Mouse (Mus musculus) heart, adult 2 months (tissue): ENCODE results near the gene Kat5. TPM values are rescaled to one million over a fixed set of nuclear protein-coding genes. Genes with fewer than 3 reads are reported as not detected.

Experiments used
- DNase-seq, 2 experiments: peaks; one replicate each; pipeline ENCODE4 v3.0.0; 2021
- H3K27ac ChIP-seq: fragments of 200-600 bp; 2 replicates; pipeline ENCODE4 v1.8.1; 2022
- H3K27me3 ChIP-seq: fragments of 200-500 bp; 2 replicates; pipeline ENCODE4 v1.6.1; 2012; ENCODE audit warnings: mild to moderate bottlenecking, low read length, inconsistent platforms, mixed read lengths; ENCODE audit not compliant: control insufficient read depth, insufficient read depth
- H3K36me3 ChIP-seq: fragments of 200-500 bp; 2 replicates; pipeline ENCODE4 v1.6.1; 2012; ENCODE audit warnings: low read length, inconsistent platforms; ENCODE audit not compliant: control insufficient read depth, insufficient read depth
- H3K4me1 ChIP-seq: fragments of 200-500 bp; 2 replicates; pipeline ENCODE4 v1.6.1; 2011; ENCODE audit warnings: low read length; ENCODE audit not compliant: control insufficient read depth, insufficient read depth
- H3K4me3 ChIP-seq: fragments of 200-600 bp; 2 replicates; pipeline ENCODE4 v1.8.1; 2022
- H3K79me2 ChIP-seq: fragments of 200-500 bp; replicated peaks from 2 replicates; pipeline ENCODE4 v1.6.1; 2012; ENCODE audit warnings: mild to moderate bottlenecking, inconsistent platforms, low read length, moderate library complexity, mixed read lengths; ENCODE audit not compliant: control insufficient read depth, insufficient read depth
- H3K9ac ChIP-seq: fragments of 200-500 bp; 2 replicates; pipeline ENCODE4 v1.6.1; 2012; ENCODE audit warnings: low read depth, mild to moderate bottlenecking, control low read depth, inconsistent platforms, low read length, mixed read lengths
- CTCF ChIP-seq: fragments of 200-600 bp; IDR thresholded peaks from 2 replicates; pipeline ENCODE4 v1.8.1; 2022; ENCODE audit warnings: antibody characterized with exemption, mild to moderate bottlenecking, moderate library complexity
- EP300 ChIP-seq: fragments of 200-500 bp; IDR thresholded peaks from 2 replicates; pipeline ENCODE4 v1.6.1; 2011; ENCODE audit warnings: low read depth, low read length, control low read depth; ENCODE audit not compliant: insufficient read depth
- POLR2A ChIP-seq: fragments of 200-500 bp; IDR thresholded peaks from 2 replicates; pipeline ENCODE4 v1.6.1; 2011; ENCODE audit warnings: mild to moderate bottlenecking, low read depth, low read length, control low read depth; ENCODE audit not compliant: insufficient read depth
- WGBS: fragments of 180-500 bp; shearing (Covaris S2); methylation state at CpG from one replicate; pipeline ENCODE4 v1.1.7; 2018; 5-methylcytosine and 5-hydroxymethylcytosine counted together
- intact Hi-C: fragments of 180-260 bp; cut with DNase I; formaldehyde crosslinking; loops from one replicate; pipeline ENCODE4 v1.15.1; 2025
- polyA plus RNA-seq: library from polyadenylated mRNA; depleted of rRNA; stranded (reverse); fragments of >200 nt; gene quantifications from 2 replicates; pipeline ENCODE4 v1.2.3, GENCODE M21; 2012
- total RNA-seq, 2 experiments: library from RNA; stranded (reverse); gene quantifications; 2 replicates each; pipeline ENCODE4 v1.2.3; 2021

The Kat5 gene
- total and polyA plus RNA-seq, 3 experiments = 27.0 to 36.1 (median 27.5) TPM

DNA sequence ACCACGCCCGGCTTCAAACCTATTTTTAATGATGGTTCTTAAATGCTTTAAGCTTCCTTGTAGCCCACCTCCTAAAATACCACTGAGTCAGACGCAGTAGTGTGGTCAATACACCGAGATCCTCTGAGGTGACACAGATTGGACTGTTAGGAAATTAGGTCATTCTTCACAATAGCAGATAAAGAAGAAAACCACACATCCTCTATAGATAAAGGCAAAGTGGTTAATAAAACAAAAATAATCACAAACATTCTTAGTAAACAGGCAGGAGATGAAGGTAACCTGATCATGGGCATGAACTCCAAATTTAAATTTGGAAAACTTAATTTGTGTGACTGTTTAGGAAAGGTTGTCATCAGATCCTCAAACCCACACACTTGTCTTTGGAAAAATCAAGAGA, 10.0 kb upstream of the Kat5 start:
- Histone ChIP-seq H3K36me3 (no peaks in the 10 kb centered on the region), H3K9ac (no peak overlapping the region), H3K27ac (no peak overlapping the region), H3K4me1 (no peaks in the 10 kb centered on the region), H3K4me3 (no peak overlapping the region), H3K79me2 (no peaks in the 10 kb centered on the region), H3K27me3 (no peaks in the 10 kb centered on the region)
- WGBS = 50% methylated on average over 4 of the region's 4 CpGs
- intact Hi-C loops = no loop called here
- TF ChIP-seq POLR2A (no peak), CTCF (no peak), EP300 (no peak)
- DNase-seq = no peak

- Histone ChIP-seq H3K79me2 (no peaks in the 10 kb centered on the region), H3K27ac (no peak overlapping the region), H3K36me3 (no peaks in the 10 kb centered on the region), H3K9ac (no peak overlapping the region), H3K4me1 (peaks cover 2% of the 10 kb centered on the region), H3K27me3 (no peaks in the 10 kb centered on the region), H3K4me3 (no peak overlapping the region)
- WGBS = 31% methylated on average over 2 of the region's 2 CpGs
- intact Hi-C loops = loop anchor here (5.0 kb wide), 2 partner anchors 72 to 112 kb away; partner anchors contain the start of genes Ehbp1l1, Fam89b, Map3k11 and Pcnx3
- TF ChIP-seq POLR2A = no peak
- no peak for TF ChIP-seq EP300
- TF ChIP-seq CTCF = no peak
- DNase-seq = no peak
Measured at GRCm38 (mm10) chr19:5614953-5615352, 4.9 kb upstream of the Kat5 start.

DNA sequence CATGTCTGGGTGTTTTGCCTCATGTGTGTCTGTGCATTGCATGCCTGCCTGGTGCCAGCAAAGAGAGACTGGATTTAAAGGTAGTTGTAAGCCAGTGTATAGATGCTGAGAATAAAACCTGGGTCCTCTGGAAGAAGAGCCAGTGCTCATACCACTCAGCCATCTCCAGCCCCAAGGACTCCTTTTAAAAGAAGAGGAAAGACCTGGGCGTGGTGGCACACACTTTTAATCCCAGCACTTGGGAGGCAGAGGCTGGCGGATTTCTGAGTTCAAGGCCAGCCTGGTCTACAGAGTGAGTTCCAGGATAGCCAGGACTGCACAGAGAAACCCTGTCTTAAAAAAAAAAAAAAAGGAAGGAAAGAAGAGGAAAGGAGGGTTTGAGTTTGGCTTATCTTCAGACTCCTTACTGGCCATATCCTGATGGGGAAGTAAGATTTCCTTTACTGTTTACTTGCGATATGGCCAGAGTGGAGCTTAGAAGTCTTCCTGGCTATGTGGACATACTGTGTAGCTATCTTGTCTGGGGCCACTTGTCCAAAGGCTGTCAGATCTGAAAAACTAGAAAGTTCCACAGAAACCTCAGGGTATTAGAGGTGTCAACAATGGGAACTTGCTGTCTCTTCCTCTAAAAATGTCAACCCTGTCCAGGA, 2.9 kb upstream of the Kat5 start:
- Histone ChIP-seq H3K4me3 (no peak overlapping the region), H3K27me3 (no peaks in the 10 kb centered on the region), H3K4me1 (peaks cover 5% of the 10 kb centered on the region), H3K9ac (no peak overlapping the region), H3K79me2 (no peaks in the 10 kb centered on the region), H3K27ac (no peak overlapping the region), H3K36me3 (no peaks in the 10 kb centered on the region)
- DNase-seq = no peak
- TF ChIP-seq EP300 (no peak), CTCF (no peak), POLR2A (no peak)
- intact Hi-C loops = loop anchor here (5.0 kb wide), 2 partner anchors 74 to 114 kb away; partner anchors contain the start of genes Ehbp1l1, Fam89b, Map3k11 and Pcnx3
- WGBS = 53% methylated on average over 3 of the region's 3 CpGs

DNA sequence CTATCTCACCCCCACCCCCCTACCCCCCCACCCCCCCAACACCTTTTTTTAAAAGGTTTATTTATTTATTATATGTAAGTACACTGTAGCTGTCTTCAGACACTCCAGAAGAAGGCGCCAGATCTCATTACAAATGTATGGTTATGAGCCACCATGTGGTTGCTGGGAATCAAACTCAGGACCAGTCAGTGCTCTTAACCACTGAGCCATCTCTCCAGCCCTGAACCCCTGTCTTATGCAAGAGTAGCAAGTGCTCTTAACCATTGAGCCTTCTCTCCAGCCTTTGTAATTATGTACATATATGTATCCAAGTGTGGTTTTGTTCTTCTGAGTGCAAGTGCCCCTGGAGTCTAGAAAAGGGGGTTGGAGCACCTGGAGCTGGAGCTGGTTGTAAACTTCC, 1.9 kb upstream of the Kat5 start:
- TF ChIP-seq CTCF = peak; percentile 25
- TF ChIP-seq EP300 = no peak
- DNase-seq = no peak
- no peaks in the 10 kb centered on the region for H3K79me2 ChIP-seq
- no peak overlapping the region for H3K4me3 ChIP-seq
- H3K9ac ChIP-seq = no peak overlapping the region
- no peaks in the 10 kb centered on the region for H3K36me3 ChIP-seq
- 79% methylated on average over 1 of the region's 1 CpGs for WGBS
- intact Hi-C loops = loop anchor here (2.0 to 5.0 kb wide), 3 partner anchors 51 to 115 kb away; partner anchors contain the start of genes Ehbp1l1, Fam89b, Map3k11 and Pcnx3
- peaks cover 5% of the 10 kb centered on the region for H3K4me1 ChIP-seq
- no peaks in the 10 kb centered on the region for H3K27me3 ChIP-seq
- H3K27ac ChIP-seq = no peak overlapping the region

DNA sequence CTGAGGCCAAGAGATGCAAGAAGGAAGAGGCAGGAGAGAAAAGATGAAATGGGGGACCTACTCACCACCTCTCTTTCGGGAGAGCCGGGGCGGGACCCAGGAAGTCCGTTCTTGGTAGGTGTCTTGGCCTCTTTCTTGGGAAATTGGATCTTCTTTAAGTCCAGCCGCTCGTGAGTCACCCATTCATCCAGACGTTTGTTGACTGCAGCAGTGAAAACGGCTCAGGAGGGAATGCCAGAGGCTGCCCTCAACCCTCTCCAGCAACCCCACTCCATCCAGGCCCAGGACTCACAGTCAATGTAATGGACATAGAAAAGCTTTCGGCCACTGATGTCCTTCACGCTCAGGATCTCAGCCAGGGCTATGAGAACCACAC, 878 bp downstream of the Kat5 start:
- DNase-seq = no peak
- Histone ChIP-seq H3K27ac (peak overlapping the region; percentile 98), H3K36me3 (no peaks in the 10 kb centered on the region), H3K79me2 (no peaks in the 10 kb centered on the region), H3K4me1 (peaks cover 5% of the 10 kb centered on the region), H3K9ac (peak overlapping the region; percentile 84), H3K4me3 (peak overlapping the region; percentile 87), H3K27me3 (no peaks in the 10 kb centered on the region)
- WGBS = 44% methylated on average over 10 of the region's 10 CpGs
- TF ChIP-seq CTCF = no peak
- no peak for TF ChIP-seq POLR2A
- TF ChIP-seq EP300 = no peak
- intact Hi-C loops = loop anchor here (2.0 kb wide), 2 partner anchors 28 to 40 kb away; partner anchors contain the start of genes Ap5b1 and Rela

DNA sequence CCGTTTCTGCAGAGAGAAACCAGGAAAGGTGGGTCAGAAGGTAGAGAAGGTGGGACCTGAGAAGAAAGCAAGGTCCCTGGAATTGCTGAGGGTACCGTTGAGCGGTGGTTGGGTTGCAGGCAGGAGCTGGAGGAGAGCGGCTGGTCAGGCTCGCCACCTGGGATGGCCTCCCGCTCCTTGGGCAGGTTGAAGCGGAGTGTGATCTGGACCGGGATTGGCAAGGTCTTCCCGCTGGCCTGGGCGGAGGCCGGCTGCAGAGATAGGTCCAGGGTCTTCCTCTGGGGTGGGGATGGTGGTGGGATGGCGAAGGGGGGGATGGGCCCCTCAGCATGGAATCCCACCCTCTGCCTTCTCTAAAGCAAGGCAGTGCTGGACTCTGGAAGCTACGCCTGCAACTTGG, 1.3 kb downstream of the Kat5 start:
- H3K27ac ChIP-seq = no peak overlapping the region
- H3K79me2 ChIP-seq = no peaks in the 10 kb centered on the region
- H3K4me3 ChIP-seq = no peak overlapping the region

More for the DNA sequence above, 1.3 kb downstream of the Kat5 start:
- H3K36me3 ChIP-seq = no peaks in the 10 kb centered on the region
- no peak for TF ChIP-seq EP300
- TF ChIP-seq CTCF = no peak
- no peak for TF ChIP-seq POLR2A
- no peak for DNase-seq
- intact Hi-C loops = loop anchor here (2.0 kb wide), 2 partner anchors 28 to 40 kb away; partner anchors contain the start of genes Ap5b1 and Rela
- WGBS = 95% methylated on average over 13 of the region's 13 CpGs
- no peak overlapping the region for H3K9ac ChIP-seq
- no peaks in the 10 kb centered on the region for H3K27me3 ChIP-seq
- peaks cover 5% of the 10 kb centered on the region for H3K4me1 ChIP-seq
